Mouse (Mus musculus) layer of hippocampus, adult 2 months (tissue): ENCODE data around the gene Olfr94. TPM values are rescaled to one million over a fixed set of nuclear protein-coding genes. Genes with fewer than 3 reads are reported as not detected.
A peak's percentile ranks its signal among the peaks of the same experiment; 100 is the strongest.
"Not testable (repeated sequence)": the region's sequence is repeated elsewhere in the genome, so short reads cannot be mapped to it uniquely, and the experiment has no call there.

Source experiments
- DNase-seq, 2 experiments: peaks; one replicate each; pipeline ENCODE4 v3.0.0; 2022; ENCODE audit warnings: low spot score in 2 of 2
- H3K27ac ChIP-seq: fragments of 200-600 bp; 2 replicates; pipeline ENCODE4 v1.8.1; 2022
- H3K4me3 ChIP-seq: fragments of 200-600 bp; 2 replicates; pipeline ENCODE4 v1.8.1; 2022; ENCODE audit warnings: mild to moderate bottlenecking
- CTCF ChIP-seq: fragments of 200-600 bp; conservative IDR thresholded peaks from 2 replicates; pipeline ENCODE4 v1.8.1; 2022; ENCODE audit warnings: antibody characterized with exemption, mild to moderate bottlenecking, moderate library complexity
- long read RNA-seq, 2 experiments: library from polyadenylated mRNA; stranded (forward); transcript quantifications; one replicate each; pipeline ENCODE4 v2.0.0; 2021; ENCODE audit warnings: borderline mapping rate in 2 of 2
- total RNA-seq, 2 experiments: library from RNA; stranded (reverse); gene quantifications; 2 replicates each; pipeline ENCODE4 v1.2.3; 2021

Olfr94 gene
- not detected for total RNA-seq
- long read RNA-seq, experiment 1, result 0 reads
- long read RNA-seq, experiment 2, result 0 reads

DNA sequence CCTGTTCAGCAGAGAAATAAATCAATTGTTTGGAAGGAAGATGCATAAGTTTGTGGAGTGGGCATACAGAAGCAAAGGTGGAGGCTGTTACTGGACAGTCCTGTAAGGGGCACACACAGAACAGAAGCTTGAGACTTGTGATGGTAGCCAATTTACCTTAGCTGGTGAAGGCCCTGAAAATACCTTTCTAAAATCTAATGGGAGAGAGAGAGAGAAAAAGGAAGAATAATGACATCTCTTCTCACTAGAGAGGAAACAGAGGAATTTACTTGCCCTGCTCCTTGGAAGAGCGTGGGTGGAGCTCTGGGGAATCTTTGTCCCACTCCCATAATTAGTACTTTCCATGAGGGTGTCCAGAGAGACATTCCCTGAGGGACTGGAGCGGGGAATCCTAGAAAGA lies at the start of gene Olfr94:
Gene Olfr94, minus strand, starts transcription at position 101 of the 400 bp plus-strand sequence.
- no peak for DNase-seq
- no peak within 1 kb of the TSS for H3K4me3 ChIP-seq
- no peak within 1 kb of the TSS for H3K27ac ChIP-seq
- no peak for TF ChIP-seq CTCF

DNA sequence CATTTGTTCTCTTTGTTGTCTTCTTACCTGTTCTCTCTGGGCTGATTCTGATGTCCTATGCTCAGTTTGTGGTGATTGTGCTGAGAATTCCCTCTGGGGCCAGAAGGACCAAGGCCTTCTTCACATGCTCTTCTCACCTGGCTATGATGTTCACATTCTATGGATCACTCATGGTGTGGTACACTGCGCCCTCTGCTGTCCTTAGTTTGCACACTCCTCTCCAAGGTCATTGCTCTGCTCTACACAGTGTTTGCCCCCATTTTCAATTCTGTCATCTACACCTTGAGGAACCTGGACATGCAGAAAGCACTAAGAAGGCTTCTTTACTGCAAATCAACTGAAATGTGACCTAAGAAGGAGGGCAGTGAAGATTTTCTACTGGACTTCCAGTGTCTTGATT lies 49.8 kb upstream of the Olfr94 start:
- Histone ChIP-seq H3K4me3 (no peak overlapping the region), H3K27ac (no peak overlapping the region)
- peak; percentile 62 for TF ChIP-seq CTCF
- DNase-seq, result no peak

- no peak overlapping the region for H3K4me3 ChIP-seq
- DNase-seq, result no peak
- TF ChIP-seq CTCF, result no peak
- no peak overlapping the region for H3K27ac ChIP-seq
Measured at GRCm38 (mm10) chr17:37249460-37249859, 48.7 kb upstream of the Olfr94 start.

DNA sequence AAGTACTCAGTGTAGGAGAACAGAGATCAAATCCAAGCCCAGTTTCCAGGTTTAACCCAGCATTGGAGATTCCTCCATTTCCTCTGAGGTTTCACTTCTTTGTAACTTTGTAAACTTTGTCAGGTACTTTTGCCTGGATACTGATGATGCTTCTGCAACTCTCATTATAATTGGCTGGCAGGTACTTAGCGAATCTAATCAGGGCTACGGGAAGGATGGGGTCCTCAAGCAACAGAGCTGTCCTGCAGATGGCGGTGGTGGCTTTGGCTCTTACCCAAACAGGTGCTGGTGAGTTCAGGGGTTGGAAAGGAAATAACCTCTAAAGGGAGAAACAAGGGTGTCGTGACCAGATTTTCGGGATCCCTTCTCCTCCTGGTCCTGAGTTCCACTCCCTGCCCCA lies 45.9 kb upstream of the Olfr94 start:
- no peak overlapping the region for H3K4me3 ChIP-seq
- no peak overlapping the region for H3K27ac ChIP-seq
- peak; percentile 25 to 26 for DNase-seq
- TF ChIP-seq CTCF, result 0 out of 2 replicates have a peak, but pooled peaks have one; percentile 10

GRCm38 (mm10) chr17:37242198-37242597 lies 41.4 kb upstream of the Olfr94 start:
- DNase-seq, result no peak
- Histone ChIP-seq H3K27ac (no peak overlapping the region), H3K4me3 (no peak overlapping the region)
- TF ChIP-seq CTCF, result no peak

GRCm38 (mm10) chr17:37237230-37237629 lies 36.4 kb upstream of the Olfr94 start, which contains the start of gene Olfr97:
TSS of gene Olfr97 (minus strand) at chr17:37237330.
- H3K4me3 ChIP-seq, H3K27ac ChIP-seq, DNase-seq: not testable (repeated sequence)

DNA sequence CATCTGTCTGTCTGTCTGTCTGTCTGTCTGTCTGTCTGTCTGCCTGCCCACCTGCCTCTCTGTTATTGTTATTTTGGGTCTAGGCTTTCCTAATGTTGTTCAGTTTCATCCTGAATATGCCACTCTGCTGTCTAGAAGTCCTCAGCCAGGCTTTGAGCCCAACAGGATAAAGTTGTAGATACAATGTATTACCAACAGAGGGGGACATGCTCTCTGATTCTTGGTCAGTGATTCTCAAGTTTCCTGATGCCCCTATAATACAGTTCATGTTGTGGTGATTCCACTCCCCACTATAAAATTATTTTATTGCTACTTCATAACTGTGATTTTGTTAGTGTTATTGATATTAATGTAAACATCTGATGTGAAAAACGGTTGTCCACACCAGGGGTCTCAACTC lies 21.1 kb upstream of the Olfr94 start:
- no peak for DNase-seq
- peak; percentile 63 for TF ChIP-seq CTCF
- Histone ChIP-seq H3K27ac (no peak overlapping the region), H3K4me3 (no peak overlapping the region)

- no peak for DNase-seq
- TF ChIP-seq CTCF, result no peak
- Histone ChIP-seq H3K27ac (no peak within 1 kb of the TSS), H3K4me3 (no peak within 1 kb of the TSS)
Measured at GRCm38 (mm10) chr17:37219846-37220245, 19.1 kb upstream of the Olfr94 start, which contains the start of gene Olfr96. TSS of gene Olfr96 (plus strand) at chr17:37220146.

DNA sequence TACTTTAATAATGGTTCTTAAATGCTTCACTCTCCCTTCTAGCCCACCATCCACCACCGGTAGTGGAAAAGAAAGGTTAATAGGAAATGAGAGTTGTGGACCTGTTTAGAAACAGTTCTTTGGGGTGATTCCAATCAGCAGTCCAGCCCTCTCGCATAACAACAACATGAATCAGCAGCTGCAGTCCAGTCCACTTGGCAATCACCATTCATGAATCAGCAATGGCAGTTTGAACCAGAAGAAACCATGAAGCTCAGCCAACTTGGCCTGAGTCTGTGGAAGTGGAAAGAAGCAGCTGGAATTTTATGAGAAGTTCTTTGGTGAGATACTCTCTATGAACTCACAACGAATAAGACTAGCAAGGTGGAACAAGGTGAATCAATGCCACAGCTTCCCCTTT lies 17.7 kb upstream of the Olfr94 start:
- Histone ChIP-seq H3K27ac (no peak overlapping the region), H3K4me3 (no peak overlapping the region)
- DNase-seq, result no peak
- TF ChIP-seq CTCF, result no peak

GRCm38 (mm10) chr17:37213018-37213417 lies 12.2 kb upstream of the Olfr94 start, which contains the start of gene Olfr95:
TSS of gene Olfr95 (minus strand) at chr17:37213118.
- no peak within 1 kb of the TSS for H3K27ac ChIP-seq
- no peak for DNase-seq
- no peak within 1 kb of the TSS for H3K4me3 ChIP-seq
- TF ChIP-seq CTCF, result no peak

DNA sequence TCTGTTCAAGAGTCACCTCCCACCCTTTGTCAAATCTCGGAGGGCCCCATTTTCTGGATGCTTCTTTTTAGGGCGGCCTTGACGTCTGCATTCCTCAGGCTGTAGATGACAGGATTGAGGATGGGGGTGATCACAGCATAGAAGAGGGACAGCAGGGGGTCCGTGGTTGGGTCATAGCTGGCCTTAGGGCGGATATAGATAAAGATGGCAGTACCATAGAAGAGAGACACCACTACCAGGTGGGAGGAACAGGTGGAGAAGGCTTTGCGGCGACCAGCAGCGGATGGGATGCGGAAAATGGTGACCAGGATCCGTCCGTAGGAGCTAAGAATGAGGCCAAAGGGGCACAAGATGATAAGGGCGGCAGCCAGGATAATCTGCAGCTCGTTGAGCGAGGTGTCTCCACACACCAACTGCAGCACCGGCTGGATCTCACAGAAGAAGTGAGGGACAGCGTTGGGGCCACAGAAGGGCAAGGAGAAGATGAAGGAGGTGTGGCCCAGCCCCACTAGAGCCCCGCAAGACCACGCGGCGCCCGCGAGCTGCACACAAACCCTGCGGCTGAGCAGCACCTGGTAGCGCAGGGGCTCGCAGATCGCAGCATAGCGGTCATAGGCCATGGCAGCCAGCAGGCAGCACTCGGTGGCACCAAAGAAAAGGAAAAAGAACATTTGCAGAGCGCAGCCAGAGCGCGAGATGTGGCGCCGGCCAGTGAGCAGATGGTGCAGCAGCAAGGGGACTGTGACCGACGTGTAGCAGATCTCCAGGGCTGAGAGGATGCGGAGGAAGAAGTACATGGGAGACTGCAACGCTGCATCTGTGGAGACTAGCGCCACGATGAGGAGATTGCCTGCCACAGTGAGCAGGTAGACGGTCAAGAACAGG lies 10.3 kb upstream of the Olfr94 start:
- no peak for DNase-seq
- Histone ChIP-seq H3K27ac (no peak overlapping the region), H3K4me3 (peak overlapping the region; percentile 3; the same call in 1 of the 2 replicates)
- TF ChIP-seq CTCF, result no peak; the same call in 1 of the 2 replicates

DNA sequence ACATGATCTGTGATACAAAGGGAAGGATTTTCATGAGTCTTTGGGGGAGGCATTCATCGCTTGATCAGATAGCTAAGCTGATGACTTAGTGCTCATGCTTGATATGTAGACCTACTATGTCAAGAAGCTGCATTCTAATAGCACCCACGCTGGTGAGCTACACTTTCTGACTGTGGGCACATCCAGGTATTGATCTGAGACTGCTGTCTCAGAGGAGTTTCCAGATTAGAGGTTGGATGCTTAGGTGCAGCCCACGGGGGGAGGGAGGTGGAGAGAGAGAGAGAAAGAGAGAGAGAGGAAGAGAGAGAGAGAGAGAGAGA lies 3.1 kb upstream of the Olfr94 start:
- no peak for TF ChIP-seq CTCF
- DNase-seq, result no peak
- Histone ChIP-seq H3K4me3 (no peak overlapping the region), H3K27ac (no peak overlapping the region)

DNA sequence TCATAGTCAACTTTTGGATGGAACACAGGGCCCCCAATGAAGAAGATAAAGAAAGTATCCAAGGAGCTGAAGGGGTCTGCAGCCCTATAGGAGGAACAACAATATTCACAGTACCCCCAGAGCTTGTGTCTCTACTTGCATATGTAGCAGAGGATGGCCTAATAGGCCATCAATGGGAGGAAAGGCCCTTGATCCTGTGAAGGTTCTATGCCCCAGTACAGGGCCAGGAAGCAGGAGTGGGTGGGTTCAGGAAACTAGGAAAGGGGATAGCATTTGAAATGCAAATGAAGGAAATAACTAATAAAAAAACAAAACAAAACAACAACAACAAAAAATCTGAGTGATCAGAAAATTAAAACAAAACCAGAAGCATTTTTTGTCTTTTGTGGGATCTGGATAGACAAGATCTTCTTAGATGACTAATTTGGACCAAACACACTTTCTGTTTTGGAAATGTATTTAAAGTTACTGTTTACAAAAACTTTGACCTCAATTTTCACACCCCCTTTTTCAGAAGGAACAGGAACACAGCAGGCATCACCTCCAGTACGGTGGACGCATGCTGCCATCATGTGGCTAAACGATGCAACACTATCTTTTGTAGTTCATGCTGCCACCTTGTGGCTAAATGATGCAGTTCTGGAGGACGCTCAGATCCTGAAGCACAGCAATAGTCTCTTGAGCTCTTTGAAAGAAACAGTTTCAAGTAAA lies 2.6 kb upstream of the Olfr94 start:
- Histone ChIP-seq H3K4me3 (no peak overlapping the region), H3K27ac (no peak overlapping the region)
- peak; percentile 100 for TF ChIP-seq CTCF

More for the DNA sequence above, 2.6 kb upstream of the Olfr94 start:
- peak; percentile 75 to 84 for DNase-seq
